Mouse (Mus musculus): Measurements from ENCODE around the gene Pou6f1.

The Pou6f1 gene

DNA sequence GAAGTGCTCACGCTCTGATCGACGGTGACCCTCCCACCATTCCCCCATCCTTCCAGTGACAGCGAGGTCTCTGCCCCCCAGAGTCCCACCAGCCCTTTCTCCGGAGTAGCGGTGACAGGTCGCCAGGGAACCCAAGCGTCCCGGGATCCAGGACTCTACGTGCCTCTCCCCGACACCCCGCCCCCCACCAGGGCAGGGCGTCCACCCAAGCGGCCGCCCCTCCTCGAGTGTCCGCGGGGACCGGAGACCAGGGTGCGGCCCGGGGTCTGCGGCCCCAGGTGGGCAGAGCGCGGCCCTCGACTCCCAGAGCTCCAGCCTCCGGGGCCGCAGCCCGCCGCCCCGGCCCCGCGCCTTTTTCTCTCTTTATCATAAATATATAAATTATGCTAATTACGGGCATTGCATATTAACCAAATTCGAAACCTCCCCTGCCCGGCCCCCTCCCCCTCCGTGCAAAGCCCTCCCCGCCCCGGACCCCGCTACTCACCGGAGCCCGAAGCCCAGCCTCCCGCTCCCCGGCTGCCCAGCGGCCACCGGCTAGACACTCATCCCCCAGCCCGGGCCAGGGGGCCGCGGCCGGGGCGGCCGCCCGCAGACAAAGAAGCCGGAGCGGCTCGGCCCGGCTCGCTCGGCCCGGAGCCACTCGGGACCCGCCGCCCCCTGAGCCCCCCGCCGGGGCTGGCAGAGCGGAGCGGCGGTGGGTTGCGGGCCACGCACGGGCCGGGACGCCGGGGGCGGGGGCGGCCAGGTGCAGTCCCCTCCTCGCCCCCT lies at the start of gene Pou6f1:
TSS of gene Pou6f1 (minus strand) at position 709 of the 771 bp plus-strand sequence.
- in situ Hi-C loops (cut with MboI, MseI): no loop called here

DNA sequence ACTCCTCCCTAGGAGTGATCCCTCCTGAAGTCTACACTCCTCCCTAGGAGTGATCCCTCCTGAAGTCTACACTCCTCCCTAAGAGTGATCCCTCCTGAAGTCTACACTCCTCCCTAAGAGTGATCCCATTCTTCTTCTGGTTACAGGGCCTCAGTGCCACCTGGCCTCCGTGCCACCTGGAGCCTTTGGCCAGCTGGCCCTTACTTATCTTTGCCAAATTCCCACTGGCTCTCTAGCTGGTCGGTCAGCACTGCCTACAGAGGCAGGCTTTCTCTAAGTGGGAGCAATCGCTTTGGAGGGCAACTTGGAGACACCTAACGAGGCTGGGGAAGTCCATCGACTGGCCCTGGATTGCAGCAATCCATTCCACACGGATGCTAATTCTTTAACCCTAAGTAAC lies 46.4 kb upstream of the Pou6f1 start:
- in situ Hi-C loops (cut with MboI, MseI): no loop called here

DNA sequence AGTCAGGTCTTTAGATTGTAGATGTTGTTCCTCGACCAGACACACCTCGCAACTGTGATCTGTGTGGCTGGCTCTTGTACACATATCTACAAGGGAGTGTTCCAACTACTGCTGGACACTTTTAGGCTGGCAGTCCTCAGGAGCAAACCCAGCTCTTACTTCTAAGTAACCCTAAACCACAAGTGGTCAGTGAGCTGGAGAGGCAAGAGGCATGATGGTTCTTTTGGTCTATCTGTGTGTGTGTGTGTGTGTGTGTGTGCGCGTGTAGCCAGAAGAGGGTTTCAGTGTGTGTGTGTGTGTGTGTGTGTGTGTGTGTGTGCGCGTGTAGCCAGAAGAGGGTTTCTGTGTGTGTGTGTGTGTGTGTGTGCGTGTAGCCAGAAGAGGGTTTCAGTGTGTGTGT lies 42.7 kb upstream of the Pou6f1 start:
- in situ Hi-C loops (cut with MboI, MseI): no loop called here

DNA sequence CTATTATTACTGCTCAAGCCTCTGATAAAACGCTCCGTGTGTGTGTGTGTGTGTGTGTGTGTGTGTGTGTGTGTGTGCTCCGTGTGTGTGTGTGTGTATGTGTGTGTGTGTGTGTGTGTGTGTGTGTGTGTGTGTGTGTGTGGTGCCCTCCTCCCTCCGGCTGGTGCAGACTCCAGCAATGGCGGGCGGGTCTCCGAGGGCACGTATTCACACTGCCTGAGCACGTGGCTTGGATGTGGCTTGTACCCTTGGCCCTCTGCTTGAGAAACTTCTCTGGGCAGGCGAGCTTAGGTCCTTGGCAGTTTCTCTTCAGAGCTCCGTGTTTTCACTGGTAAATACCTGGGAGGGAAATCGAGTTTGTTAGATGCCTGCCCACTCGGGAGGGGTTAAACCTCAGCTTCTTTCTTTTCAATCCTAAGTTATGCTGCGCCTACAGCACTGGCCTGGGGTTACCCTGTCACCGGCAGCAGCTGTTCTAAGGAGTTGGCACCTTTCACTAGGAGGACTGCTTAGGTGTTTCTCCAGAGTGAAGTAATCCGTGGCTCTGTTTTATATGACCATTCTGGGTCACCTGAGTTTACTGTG lies 41.5 kb upstream of the Pou6f1 start:
- in situ Hi-C loops (cut with MboI, MseI): no loop called here

DNA sequence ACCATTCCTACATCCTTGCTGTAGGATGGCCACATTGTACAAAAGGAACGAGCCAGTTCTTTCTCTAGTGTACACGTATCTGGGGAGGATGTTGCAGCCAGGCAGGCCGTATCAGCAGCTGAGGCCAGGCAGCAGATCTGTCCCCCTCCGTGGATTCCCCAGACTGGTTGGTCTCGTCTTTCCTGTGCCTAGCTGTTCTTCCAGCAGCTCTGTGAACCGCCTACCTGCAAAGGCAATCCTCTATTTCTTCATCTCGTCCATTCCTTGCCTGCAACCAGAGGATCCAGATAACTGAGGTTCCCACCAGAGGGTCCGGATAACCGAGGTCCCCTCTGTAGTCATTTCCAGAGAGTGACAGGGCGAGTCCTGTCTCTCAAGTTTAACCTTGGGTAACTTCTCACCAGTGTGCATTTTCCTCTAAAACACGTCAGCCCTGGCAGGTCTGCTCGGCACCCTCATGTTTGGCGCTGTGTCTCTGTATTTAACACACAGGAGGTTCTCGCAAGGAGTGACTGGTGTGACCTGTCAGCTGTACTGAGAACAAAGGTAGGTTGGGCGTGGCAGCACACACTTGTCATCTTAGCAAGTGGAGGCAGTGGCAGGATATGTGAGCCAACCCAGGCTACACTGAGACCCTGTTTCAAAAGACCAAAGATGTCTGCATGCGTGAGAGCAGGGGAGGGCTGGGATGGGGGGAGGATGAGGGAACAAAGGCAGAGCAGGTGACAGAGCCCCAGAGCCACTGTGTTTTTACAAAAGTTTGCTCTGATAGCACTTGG lies 40.4 kb upstream of the Pou6f1 start:
- in situ Hi-C loops (cut with MboI, MseI): no loop called here

DNA sequence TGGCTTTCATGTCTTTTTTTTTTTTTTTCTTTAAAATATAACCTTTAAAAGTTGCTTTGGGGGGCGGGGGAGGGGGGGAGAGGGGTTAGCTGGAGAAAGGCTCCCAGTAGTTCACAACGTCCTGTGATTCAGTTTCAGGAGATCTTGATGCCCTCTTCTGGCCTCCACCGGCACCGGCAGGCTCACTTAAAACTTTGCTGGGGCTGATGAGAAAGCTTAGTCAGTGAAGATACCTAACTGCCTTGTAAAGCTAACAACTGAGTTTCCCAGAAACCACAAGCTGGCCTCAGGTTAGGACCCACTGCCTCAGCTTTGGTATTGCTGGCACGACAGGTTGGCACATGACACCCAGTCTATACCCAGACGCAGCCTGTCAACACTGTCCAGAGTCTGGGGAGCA lies 37.9 kb upstream of the Pou6f1 start:
- in situ Hi-C loops (cut with MboI, MseI): no loop called here

DNA sequence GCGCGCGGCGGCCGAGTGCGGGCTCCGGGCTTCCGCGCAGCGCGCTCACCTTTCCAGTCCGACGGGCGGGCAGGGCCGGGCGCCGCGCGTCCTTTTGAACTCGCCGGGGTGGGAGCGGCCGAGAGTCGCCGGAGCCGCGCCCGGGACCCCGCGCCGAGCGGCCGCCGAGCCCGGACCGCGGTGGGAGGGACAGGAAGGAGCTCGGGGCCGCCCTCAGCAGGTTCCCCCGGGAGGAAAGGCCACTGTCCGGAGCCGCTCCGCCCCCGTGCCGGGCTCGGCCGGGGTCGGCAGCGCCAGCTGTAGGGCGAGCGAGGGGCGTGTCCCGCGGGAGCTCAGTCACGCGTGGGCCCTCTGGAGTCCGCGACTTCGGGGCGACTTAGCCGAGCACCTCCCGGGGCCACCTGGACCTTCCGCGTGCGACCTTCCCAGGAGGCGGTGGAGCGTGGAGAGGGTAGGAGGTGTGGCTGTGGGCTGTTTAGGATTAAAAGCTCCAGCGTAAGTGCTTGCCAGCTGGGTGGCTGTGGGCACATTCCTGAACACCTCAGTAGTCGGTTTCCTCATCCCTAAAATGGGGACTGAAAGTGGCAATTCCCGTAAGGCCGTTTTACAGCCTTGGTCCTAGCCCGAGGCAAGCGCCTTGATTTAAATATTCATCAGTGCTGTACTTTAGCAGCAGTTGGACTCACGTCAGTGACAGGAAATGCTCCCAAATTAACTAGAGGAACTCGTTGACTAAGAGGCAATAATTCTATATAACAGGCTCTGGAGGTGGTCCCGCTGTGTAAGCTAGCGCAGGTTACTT lies 37.1 kb upstream of the Pou6f1 start, which contains the start of gene Smagp:
TSS of gene Smagp (minus strand) at position 241 of the 802 bp plus-strand sequence.
- in situ Hi-C loops (cut with MboI, MseI): no loop called here

DNA sequence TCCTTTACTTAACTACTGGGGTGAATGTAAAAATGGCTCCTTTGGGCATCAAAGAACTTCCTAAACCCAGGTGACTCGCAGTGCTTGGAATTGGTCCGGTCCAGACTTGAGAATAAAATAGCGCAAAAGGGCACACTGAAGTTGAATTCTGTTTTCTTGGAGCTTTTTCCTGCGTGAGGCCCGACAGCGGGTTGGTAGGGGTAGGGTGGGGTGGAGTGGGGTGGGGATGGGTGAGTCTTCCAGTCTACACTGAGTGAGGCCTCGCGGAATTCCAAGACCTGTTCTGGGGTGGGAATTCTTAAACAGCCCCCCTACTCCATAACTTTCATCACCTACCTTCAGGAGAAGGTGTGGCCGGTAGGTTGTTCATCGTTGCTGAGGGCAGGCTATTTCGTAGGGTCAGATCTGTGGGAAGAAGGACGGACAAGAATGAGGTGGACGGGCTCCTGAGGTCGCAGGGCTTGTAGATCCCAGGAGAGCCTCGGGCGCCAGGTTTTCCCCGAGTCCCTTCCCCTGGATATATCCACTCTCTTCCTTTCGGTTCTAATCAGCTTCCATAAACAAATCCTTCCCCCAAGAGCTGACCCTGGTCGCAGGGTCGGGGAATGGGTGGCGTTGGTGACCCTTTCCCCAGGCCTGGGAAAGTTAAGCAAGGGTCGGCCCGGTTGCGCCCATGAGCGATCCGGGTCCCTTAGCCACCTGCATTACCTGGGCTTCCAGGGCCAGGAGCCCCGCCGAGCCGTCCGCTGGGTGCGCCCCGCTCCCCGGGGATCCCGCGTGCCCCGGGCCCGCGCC lies 36.3 kb upstream of the Pou6f1 start:
- in situ Hi-C loops (cut with MboI, MseI): no loop called here

DNA sequence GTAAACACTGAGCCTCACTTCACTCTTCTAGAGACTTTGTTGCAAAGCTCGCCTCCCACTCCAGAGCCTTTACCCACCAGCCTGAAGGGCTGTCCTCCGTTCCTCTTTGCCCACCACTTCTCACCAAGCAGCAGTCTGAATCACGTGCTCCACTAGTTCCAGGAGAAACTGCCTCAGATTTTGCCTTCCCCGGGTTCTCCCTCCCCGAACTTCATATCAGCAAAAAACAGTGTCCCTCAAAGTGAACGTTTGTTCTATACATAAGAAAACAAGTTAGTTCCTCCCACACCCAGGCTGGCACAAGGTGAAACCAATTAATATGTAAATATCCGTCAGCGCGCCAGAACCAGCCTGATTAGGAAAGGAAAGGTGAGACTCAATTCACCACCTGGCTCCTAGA lies 35.5 kb upstream of the Pou6f1 start:
- in situ Hi-C loops (cut with MboI, MseI): no loop called here

DNA sequence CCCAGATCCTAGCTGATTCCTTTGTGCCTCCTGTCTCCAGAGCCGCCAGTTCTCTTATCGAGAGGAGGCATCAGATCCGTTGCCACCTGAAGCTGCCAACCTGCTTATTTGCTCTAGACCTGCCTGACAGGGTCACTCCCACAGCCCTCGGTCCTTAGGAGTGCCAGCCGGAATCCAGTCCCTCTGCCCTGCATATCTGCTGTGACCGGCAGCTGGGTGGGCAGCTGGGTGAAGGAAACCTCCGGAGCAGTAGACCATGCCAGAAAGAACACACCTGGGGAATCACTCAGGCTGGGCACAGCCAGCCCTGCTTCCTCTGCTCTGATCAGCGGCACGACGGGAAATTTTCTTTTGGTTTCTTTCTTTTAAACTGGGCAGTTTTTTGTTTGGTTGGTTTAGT lies 33.6 kb upstream of the Pou6f1 start:
- in situ Hi-C loops (cut with MboI, MseI): no loop called here

DNA sequence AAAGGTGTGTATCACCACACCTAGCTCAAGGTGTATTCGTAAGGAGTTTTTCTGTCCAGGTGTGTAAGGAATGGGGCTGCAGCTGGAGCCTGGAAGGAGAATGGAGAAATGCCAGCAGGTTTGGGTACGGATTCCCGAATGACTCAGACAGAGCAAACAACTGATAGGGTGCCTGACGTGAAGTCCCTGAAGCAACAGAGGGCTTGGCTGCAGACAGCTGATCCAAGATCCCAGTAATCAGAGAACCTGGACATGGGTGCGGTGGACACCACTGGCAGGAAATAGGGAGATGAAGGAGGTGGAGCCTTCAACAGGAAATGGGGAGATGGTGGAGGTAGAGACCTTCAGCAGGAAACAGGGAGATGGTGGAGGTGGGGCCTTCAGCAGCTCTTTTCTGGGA lies 32.5 kb upstream of the Pou6f1 start:
- in situ Hi-C loops (cut with MboI, MseI): no loop called here

DNA sequence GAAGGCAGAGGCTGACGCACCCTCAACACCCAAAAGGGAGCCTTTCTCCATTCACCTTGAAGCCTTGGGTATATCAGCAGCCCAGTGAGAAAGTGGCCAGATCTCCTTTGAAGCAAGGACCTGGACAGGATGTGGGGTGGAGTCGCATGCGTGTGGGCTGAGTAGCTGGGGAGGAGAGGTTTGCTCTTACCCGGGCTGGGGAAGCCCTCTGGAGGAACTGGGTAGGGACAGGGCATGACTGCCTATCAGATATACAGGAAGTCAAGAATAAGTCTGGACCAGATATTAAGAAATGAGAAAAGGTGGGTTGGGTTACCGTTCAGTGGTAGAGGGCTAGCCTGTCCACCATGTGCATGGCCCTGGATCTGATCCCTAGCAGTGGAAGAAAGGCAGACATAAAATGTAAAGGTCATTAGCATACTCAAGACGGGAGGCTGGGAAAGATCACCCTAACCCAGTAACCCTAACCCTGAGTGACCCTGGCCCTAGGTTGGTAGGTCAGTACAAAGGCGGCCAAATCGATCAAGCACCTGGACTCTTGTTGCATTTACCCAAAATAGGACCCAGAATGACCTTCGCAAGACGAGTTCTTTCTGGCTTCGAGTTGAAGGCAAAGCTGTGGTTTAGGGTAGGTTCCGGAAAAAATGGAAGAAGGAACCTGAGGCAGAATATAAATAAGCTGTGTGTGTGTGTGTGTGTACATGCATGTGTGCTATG lies 31.8 kb upstream of the Pou6f1 start:
- in situ Hi-C loops (cut with MboI, MseI): no loop called here

DNA sequence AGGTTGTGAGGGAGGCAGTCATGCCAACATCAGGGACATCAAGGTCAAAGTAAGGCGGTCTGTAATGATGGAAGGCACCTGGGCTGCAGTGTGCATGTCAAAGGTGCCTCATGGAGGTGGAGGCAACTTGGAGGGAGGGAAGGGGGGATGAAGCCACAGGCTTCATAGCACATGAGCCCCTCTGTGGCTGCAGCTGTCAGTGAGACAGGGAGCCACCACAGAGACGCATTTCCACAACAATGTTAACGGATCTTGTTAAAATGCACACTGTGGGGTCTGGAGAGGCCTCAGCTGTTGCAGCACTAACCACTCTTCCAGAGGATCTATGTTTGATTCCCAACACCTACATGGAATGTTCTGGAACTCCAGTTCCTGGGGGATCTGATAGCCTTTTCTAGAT lies 30.3 kb upstream of the Pou6f1 start:
- in situ Hi-C loops (cut with MboI, MseI): no loop called here

DNA sequence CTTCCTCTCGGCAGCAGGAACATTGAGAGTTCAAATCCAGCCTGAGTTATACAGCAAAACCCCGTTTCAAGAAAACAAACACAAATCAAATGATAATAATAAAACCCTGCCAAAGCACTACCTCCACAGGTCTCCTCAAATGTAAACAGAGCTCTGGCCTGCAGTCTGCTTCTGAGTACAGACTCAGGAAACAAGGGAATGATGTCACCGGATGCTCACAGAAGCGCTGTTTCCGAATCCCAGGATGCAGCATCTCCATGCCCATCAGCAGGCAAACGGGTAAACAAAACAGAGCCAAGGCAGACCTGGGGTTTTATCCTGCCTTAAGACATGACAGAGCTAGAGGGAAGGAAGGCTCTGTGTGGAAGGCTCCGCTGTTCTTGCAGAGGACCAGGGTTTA lies 29.0 kb upstream of the Pou6f1 start:
- in situ Hi-C loops (cut with MboI, MseI): no loop called here

DNA sequence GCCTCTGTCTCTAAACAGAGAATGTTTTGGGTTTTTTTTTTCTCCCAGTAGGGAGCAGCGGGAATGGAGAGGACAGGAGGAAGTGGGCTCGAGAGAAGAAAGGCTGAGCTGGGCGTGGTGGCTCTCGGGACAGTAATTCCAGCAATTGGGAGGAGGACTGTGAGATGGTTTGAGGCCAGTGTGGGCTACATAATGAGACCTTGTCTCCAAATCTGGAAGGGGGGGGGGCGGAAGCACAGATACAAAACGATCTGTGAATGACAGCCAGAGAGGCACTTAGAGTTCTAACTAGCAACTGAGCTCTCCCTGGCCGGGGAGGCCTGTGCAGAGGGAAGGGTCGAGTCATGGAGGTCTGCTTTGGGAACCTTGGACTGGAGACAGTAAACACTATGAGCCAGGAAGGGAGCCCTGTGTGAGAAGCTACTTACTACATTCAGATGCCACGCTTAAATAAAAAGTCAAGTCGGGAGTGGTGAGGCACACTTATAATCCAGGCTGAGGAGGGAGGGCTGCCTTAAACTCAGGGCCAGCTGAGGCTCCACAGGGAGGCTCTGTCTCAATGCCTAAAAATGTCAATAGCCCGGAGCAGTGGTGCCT lies 28.1 kb upstream of the Pou6f1 start:
- in situ Hi-C loops (cut with MboI, MseI): no loop called here

DNA sequence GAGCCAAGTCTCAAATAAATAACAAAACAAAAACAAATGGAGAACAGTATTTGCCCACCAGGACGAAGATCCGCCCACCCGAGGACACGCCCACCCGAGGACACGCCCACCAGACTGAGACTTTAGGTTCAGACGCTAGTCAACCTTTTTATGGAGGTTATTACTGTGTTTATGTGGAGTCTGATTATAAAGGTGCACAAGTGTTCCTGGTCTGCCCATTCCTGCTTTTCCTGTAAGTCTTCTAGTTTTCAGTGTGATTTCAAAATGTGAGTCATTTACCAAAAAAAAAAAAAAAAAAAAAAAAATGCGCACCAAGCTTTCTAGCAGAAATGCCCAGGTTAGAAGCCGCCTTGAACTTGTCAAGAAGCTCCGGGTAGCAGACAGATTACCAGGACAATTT lies 27.5 kb upstream of the Pou6f1 start:
- in situ Hi-C loops (cut with MboI, MseI): no loop called here

DNA sequence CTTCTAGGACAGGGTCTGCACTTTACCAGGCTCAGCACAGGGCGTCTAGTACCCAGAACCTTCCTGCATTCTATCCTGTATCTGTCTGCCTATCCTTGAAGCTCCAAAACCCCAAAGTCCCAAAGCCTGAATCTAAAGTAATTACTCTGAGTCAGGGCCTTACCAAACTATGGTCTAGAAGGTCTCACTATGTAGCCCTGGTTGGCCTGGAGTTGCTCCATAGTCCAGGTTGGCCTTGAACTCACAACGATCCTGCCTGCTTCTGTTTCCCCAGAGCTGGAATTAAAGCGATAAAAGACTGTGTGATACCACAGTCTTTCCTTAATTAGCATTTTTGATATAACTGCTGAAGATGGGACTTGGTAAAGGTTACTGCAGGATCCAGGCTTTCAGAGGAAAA lies 24.7 kb upstream of the Pou6f1 start:
- in situ Hi-C loops (cut with MboI, MseI): loop anchor here (5.0 kb wide), 1 partner anchor 58 kb away; no protein-coding TSS in a partner anchor

DNA sequence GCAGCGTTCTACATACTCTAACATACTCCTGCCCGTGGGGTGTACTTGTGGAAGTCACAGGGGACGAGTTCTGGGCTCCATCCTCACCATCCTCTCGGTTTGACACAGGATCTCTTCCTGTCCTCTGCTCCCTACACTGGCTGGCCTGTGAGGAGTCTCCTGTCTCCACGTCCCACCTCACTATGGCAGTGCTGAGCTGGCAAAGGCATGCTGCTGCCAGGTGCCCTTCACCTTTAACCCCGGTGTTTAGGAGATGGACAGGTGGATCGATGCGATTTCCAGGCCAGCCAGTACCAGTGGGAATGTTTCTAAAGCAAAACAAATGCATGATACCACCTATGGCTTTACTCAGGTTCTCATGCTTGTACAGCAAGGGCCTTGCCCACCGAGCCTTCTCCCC lies 24.0 kb upstream of the Pou6f1 start:
- in situ Hi-C loops (cut with MboI, MseI): loop anchor here (5.0 kb wide), 1 partner anchor 59 kb away; no protein-coding TSS in a partner anchor

DNA sequence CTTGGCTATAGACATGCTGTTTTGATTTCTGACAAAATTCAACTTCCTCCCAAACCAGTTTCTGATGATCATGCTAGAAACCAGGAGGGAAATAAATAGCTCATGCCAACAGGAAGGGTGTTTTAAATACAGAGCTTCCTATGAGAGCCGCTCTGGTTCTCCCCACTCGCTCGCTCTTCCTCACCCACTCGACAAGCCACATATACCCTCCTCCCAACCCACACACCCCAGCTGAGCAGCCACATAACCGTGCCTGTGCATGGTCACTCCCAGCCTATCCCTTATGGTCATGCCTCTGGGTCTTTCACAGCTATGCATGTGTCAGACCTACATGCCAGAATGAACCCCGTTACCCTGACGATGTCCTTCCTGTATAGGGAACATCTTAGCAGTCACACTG lies 22.4 kb upstream of the Pou6f1 start:
- in situ Hi-C loops (cut with MboI, MseI): loop anchor here (5.0 kb wide), 1 partner anchor 60 kb away; no protein-coding TSS in a partner anchor

DNA sequence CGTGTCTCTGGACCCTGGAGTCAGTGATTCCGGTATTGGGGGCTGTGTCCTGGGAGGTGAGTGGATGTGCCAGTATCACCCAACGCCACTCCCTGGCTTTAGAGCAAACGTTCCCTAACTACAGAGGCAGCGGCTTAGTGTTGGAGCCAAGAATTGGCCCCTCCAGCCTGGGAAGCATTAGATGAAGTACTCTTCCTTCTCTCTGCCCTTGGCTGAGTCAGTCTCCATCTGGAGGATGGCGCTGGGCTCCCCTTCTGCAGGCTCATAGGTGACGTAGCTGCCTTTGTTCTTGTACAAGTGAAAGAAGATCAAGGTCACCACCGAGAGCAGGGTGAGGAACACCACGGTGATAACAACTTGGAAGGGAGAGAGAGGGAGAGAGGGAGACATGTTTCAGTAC lies 21.9 kb upstream of the Pou6f1 start:
- in situ Hi-C loops (cut with MboI, MseI): loop anchor here (5.0 kb wide), 1 partner anchor 61 kb away; no protein-coding TSS in a partner anchor

Measured in regulatory T cell (primary cell).